Mouse (Mus musculus) embryonic facial prominence, embryonic 15.5 days (tissue): Measurements from ENCODE around the gene Iffo1. TPM values are rescaled to one million over a fixed set of nuclear protein-coding genes. Genes with fewer than 3 reads are reported as not detected.
A peak's percentile ranks its signal among the peaks of the same experiment; 100 is the strongest.
"Not testable (repeated sequence)": the region's sequence is repeated elsewhere in the genome, so short reads cannot be mapped to it uniquely, and the experiment has no call there.

Experiments used
- ATAC-seq: fragments of 200-750 bp; cut with Nextera tagmentation; 2 replicates; pipeline ENCODE4 v1.8.0; 2017; ENCODE audit warnings: low read depth, moderate TSS enrichment; ENCODE audit not compliant: insufficient number of reproducible peaks, low FRiP score, low TSS enrichment
- H3K27ac ChIP-seq: fragments of 300-500 bp; sonication (generic); replicated peaks from 2 replicates; pipeline ENCODE4 v1.5.1; 2015; ENCODE audit warnings: mild to moderate bottlenecking, inconsistent platforms
- H3K27me3 ChIP-seq: fragments of 300-500 bp; sonication (generic); 2 replicates; pipeline ENCODE4 v1.6.1; 2015; ENCODE audit warnings: inconsistent platforms
- H3K36me3 ChIP-seq: fragments of 300-500 bp; sonication (generic); 2 replicates; pipeline ENCODE4 v1.6.1; 2015; ENCODE audit warnings: mild to moderate bottlenecking, inconsistent platforms
- H3K4me1 ChIP-seq: fragments of 300-500 bp; sonication (generic); 2 replicates; pipeline ENCODE4 v1.6.1; 2015; ENCODE audit warnings: inconsistent platforms
- H3K4me2 ChIP-seq: fragments of 300-500 bp; sonication (generic); replicated peaks from 2 replicates; pipeline ENCODE4 v1.6.1; 2015; ENCODE audit warnings: mild to moderate bottlenecking, inconsistent platforms
- H3K4me3 ChIP-seq: fragments of 300-500 bp; sonication (generic); replicated peaks from 2 replicates; pipeline ENCODE4 v1.5.1; 2015; ENCODE audit warnings: mild to moderate bottlenecking, inconsistent platforms
- H3K9ac ChIP-seq: fragments of 300-500 bp; sonication (generic); 2 replicates; pipeline ENCODE4 v1.6.1; 2015; ENCODE audit warnings: inconsistent platforms
- H3K9me3 ChIP-seq: fragments of 300-500 bp; sonication (generic); replicated peaks from 2 replicates; pipeline ENCODE4 v1.6.1; 2016; ENCODE audit warnings: inconsistent platforms
- WGBS: fragments of 180-500 bp; shearing (Covaris S2); methylation state at CpG from one replicate; pipeline ENCODE4 v1.1.7; 2015; 5-methylcytosine and 5-hydroxymethylcytosine counted together
- polyA plus RNA-seq: library from polyadenylated mRNA; unstranded; fragments of >200 nt; fragmentation: Nextera tagmentation; extraction: Ambion mirVana; gene quantifications from 2 replicates; pipeline ENCODE4 v1.2.1, GENCODE M21; 2015

Gene Iffo1
- polyA plus RNA-seq, 1 experiment from 2014 or later = 30.3 TPM

- H3K4me2 ChIP-seq = no peak overlapping the region
- H3K9ac ChIP-seq = no peak overlapping the region
- H3K27me3 ChIP-seq = no peaks in the 10 kb centered on the region
- H3K4me3 ChIP-seq = no peak overlapping the region
- H3K4me1 ChIP-seq = peaks cover 17% of the 10 kb centered on the region
- H3K36me3 ChIP-seq = peaks cover 33% of the 10 kb centered on the region
- no peak overlapping the region for H3K27ac ChIP-seq
- ATAC-seq = no peak
- H3K9me3 ChIP-seq = no peaks in the 10 kb centered on the region
- 84% methylated on average over 4 of the region's 4 CpGs for whole genome bisulfite sequencing
Observed at GRCm38 (mm10) chr6:125153682-125154081, 8.6 kb downstream of the Iffo1 start.

GRCm38 (mm10) chr6:125154550-125154949 lies 9.5 kb downstream of the Iffo1 start:
- H3K4me1 ChIP-seq = peaks cover 10% of the 10 kb centered on the region; the same call in 1 of the 2 replicates
- no peak overlapping the region for H3K27ac ChIP-seq
- no peaks in the 10 kb centered on the region for H3K27me3 ChIP-seq
- H3K4me3 ChIP-seq = no peak overlapping the region
- ATAC-seq = no peak
- H3K9ac ChIP-seq = no peak overlapping the region
- peaks cover 41% of the 10 kb centered on the region for H3K36me3 ChIP-seq
- H3K9me3 ChIP-seq = no peaks in the 10 kb centered on the region
- no peak overlapping the region for H3K4me2 ChIP-seq

GRCm38 (mm10) chr6:125155262-125155661 lies 10.2 kb downstream of the Iffo1 start:
- 73% methylated on average over 8 of the region's 8 CpGs for WGBS
- H3K27me3 ChIP-seq = no peaks in the 10 kb centered on the region
- peaks cover 48% of the 10 kb centered on the region for H3K36me3 ChIP-seq
- H3K4me3 ChIP-seq = no peak overlapping the region
- H3K9ac ChIP-seq = no peak overlapping the region
- H3K27ac ChIP-seq = no peak overlapping the region
- ATAC-seq = no peak
- H3K4me2 ChIP-seq = no peak overlapping the region
- no peaks in the 10 kb centered on the region for H3K9me3 ChIP-seq
- H3K4me1 ChIP-seq = peaks cover 11% of the 10 kb centered on the region

- no peak overlapping the region for H3K9ac ChIP-seq
- ATAC-seq = no peak
- no peak overlapping the region for H3K27ac ChIP-seq
- H3K4me2 ChIP-seq = no peak overlapping the region
- no peak overlapping the region for H3K4me3 ChIP-seq
- no peaks in the 10 kb centered on the region for H3K9me3 ChIP-seq
- WGBS = 93% methylated on average over 3 of the region's 3 CpGs
- peaks cover 60% of the 10 kb centered on the region for H3K36me3 ChIP-seq
- peaks cover 23% of the 10 kb centered on the region for H3K4me1 ChIP-seq
- no peaks in the 10 kb centered on the region for H3K27me3 ChIP-seq
Observed at GRCm38 (mm10) chr6:125156491-125156890, 11.4 kb downstream of the Iffo1 start.

- Histone ChIP-seq H3K4me3 (no peak overlapping the region), H3K27me3 (no peaks in the 10 kb centered on the region), H3K27ac (peak overlapping the region; percentile 72; the same call in 1 of the 2 replicates), H3K9ac (no peak overlapping the region), H3K36me3 (peaks cover 60% of the 10 kb centered on the region), H3K4me1 (peaks cover 26% of the 10 kb centered on the region), H3K9me3 (no peaks in the 10 kb centered on the region), H3K4me2 (no peak overlapping the region)
- peak; percentile 43 for ATAC-seq
- 46% methylated on average over 7 of the region's 7 CpGs for WGBS
Observed at GRCm38 (mm10) chr6:125156903-125157614, 12.0 kb downstream of the Iffo1 start.

GRCm38 (mm10) chr6:125158944-125159492 lies 14.0 kb downstream of the Iffo1 start:
- 82% methylated on average over 15 of the region's 15 CpGs for WGBS
- no peak overlapping the region for H3K4me3 ChIP-seq
- peak overlapping the region; percentile 34; the same call in 1 of the 2 replicates for H3K27ac ChIP-seq
- no peak overlapping the region for H3K4me2 ChIP-seq
- H3K27me3 ChIP-seq = no peaks in the 10 kb centered on the region
- peaks cover 54% of the 10 kb centered on the region for H3K36me3 ChIP-seq
- no peak overlapping the region for H3K9ac ChIP-seq
- no peaks in the 10 kb centered on the region for H3K9me3 ChIP-seq
- no peak for ATAC-seq
- peaks cover 29% of the 10 kb centered on the region for H3K4me1 ChIP-seq

- Histone ChIP-seq H3K4me3 (no peak overlapping the region), H3K4me1 (peaks cover 35% of the 10 kb centered on the region), H3K4me2 (no peak overlapping the region), H3K9ac (no peak overlapping the region), H3K27ac (peak overlapping the region; percentile 63), H3K36me3 (peaks cover 54% of the 10 kb centered on the region), H3K9me3 (no peaks in the 10 kb centered on the region), H3K27me3 (no peaks in the 10 kb centered on the region)
- 78% methylated on average over 7 of the region's 7 CpGs for WGBS
- no peak for ATAC-seq
Observed at GRCm38 (mm10) chr6:125159773-125160557, 14.9 kb downstream of the Iffo1 start.

- WGBS = 57% methylated on average over 10 of the region's 10 CpGs
- ATAC-seq = no peak
- Histone ChIP-seq H3K4me2 (no peak overlapping the region), H3K4me3 (no peak overlapping the region), H3K4me1 (peaks cover 35% of the 10 kb centered on the region), H3K27me3 (no peaks in the 10 kb centered on the region), H3K27ac (peak overlapping the region; percentile 63), H3K9ac (no peak overlapping the region), H3K9me3 (no peaks in the 10 kb centered on the region), H3K36me3 (peaks cover 54% of the 10 kb centered on the region)
Observed at GRCm38 (mm10) chr6:125160558-125160853, 15.5 kb downstream of the Iffo1 start.

- ATAC-seq = no peak
- H3K4me1 ChIP-seq = peaks cover 38% of the 10 kb centered on the region
- no peaks in the 10 kb centered on the region for H3K9me3 ChIP-seq
- H3K27ac ChIP-seq = peak overlapping the region; percentile 63
- no peaks in the 10 kb centered on the region for H3K27me3 ChIP-seq
- WGBS = 17% methylated on average over 22 of the region's 22 CpGs
- H3K4me2 ChIP-seq = no peak overlapping the region
- no peak overlapping the region for H3K9ac ChIP-seq
- H3K4me3 ChIP-seq = no peak overlapping the region
- peaks cover 51% of the 10 kb centered on the region for H3K36me3 ChIP-seq
Observed at GRCm38 (mm10) chr6:125160854-125161760, 16.1 kb downstream of the Iffo1 start.

GRCm38 (mm10) chr6:125161971-125162370 lies 16.9 kb downstream of the Iffo1 start:
- not testable (repeated sequence) for H3K27me3 ChIP-seq, H3K9me3 ChIP-seq, H3K27ac ChIP-seq, H3K4me2 ChIP-seq, H3K9ac ChIP-seq, H3K4me3 ChIP-seq, ATAC-seq
- Histone ChIP-seq H3K4me1 (peaks cover 47% of the 10 kb centered on the region), H3K36me3 (peaks cover 51% of the 10 kb centered on the region)
- WGBS = 10% methylated on average over 4 of the region's 5 CpGs
